Mouse (Mus musculus) induced T-regulatory cell, adult 2 months (primary cell): ENCODE measurements around the gene Olfr844.

Experiments used
- DNase-seq: peaks from one replicate; pipeline ENCODE4 v3.0.0-alpha.2; 2012; ENCODE audit warnings: low read depth

Gene Olfr844

DNA sequence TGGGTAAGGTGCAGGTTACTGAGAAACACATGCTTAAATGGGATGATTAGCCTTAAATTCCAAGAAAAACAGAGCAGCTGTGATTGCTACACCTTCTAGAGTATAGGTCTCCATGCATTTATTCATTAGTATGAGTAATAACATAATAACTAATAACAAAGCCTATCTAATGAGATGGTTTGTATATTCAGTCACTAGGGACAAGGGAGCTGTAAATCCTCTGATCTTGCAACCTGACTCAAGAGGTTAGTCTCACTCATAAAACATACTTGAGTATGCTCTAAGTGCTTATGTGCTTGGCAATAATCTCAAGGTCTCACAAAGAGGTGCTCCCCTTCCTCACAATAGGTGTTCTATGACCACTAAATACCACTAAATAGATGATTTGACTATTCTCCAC lies at the start of gene Olfr844:
TSS of gene Olfr844 (plus strand) at position 301 of the 400 bp plus-strand sequence.
- DNase-seq = no peak

DNA sequence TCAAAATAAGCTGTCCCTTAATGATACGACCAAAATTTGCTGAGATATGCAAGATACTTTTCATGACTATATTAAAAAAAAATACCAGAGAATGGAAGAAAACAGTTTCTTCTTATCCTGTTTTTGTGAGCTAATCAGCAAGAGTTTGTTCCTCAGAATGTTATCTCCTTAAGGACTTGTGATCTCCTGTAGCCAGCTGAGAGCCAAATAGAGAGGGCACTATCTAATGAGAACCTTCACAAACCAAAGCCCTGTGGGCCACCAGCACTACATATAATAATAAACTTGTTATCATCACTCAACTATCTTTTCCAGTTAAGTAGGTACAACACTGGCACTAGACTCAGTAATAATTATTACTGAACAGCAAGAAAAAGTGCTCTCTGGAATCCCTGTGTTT lies 20.0 kb downstream of the Olfr844 start, which contains the start of gene Olfr845:
TSS of gene Olfr845 (plus strand) at position 301 of the 400 bp plus-strand sequence.
- DNase-seq = no peak

DNA sequence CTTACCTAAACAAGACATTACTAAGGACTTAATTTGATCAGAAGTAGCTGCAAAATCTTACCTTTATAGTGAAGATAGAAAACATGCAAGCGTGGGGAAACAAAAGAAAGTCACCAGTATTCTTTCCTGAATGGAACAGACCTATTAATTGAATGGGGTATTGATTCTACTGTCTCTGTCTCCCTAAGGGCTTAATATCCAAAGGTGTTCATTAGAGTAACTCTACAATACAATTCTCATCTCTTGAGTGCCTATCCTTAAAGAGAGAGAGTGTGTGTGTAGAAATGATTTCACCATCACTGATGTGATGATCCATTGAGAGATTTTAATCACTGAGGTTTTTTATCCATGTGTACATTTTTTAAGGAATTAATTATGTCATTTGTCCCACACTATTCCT lies 47.8 kb downstream of the Olfr844 start, which contains the start of gene Olfr846:
TSS of gene Olfr846 (minus strand) at position 101 of the 400 bp plus-strand sequence.
- DNase-seq = no peak
